Mouse (Mus musculus) urinary bladder, adult 2 months (tissue): ENCODE data around the gene Sat1. TPM values are rescaled to one million over a fixed set of nuclear protein-coding genes. Genes with fewer than 3 reads are reported as not detected.
A peak's percentile ranks its signal among the peaks of the same experiment; 100 is the strongest.
"Not testable (repeated sequence)": the region's sequence is repeated elsewhere in the genome, so short reads cannot be mapped to it uniquely, and the experiment has no call there.

Source experiments
- DNase-seq: peaks from one replicate; pipeline ENCODE4 v3.0.0; 2022; ENCODE audit warnings: low spot score
- polyA plus RNA-seq: library from polyadenylated mRNA; depleted of rRNA; stranded (reverse); fragments of >200 nt; gene quantifications from 2 replicates; pipeline ENCODE4 v1.2.3, GENCODE M21; 2012; rRNA removed

Sat1 gene
- 311 and 408 TPM in 2 replicates for polyA plus RNA-seq

GRCm38 (mm10) chrX:155216271-155216670 is at the start of gene Sat1:
Gene Sat1, minus strand, starts transcription at chrX:155216449.
- peak; percentile 73 for DNase-seq

DNA sequence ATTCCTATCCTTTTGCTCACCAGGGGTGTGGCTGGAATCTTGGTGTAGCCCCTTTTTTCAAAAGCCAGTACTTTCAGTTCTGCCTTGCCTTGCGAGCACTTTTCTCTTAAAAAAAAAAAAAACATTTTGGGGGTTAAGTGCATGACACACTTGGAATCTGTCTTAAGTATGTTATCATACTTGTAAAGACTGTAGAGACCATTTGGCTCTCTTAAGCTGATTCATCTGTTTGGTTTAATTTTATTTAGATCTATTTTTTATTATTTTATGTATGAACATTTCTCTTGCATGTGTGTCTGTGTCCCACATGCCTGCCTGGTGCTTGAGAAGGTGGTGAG is 46.6 kb upstream of the Sat1 start:
- DNase-seq: no peak

DNA sequence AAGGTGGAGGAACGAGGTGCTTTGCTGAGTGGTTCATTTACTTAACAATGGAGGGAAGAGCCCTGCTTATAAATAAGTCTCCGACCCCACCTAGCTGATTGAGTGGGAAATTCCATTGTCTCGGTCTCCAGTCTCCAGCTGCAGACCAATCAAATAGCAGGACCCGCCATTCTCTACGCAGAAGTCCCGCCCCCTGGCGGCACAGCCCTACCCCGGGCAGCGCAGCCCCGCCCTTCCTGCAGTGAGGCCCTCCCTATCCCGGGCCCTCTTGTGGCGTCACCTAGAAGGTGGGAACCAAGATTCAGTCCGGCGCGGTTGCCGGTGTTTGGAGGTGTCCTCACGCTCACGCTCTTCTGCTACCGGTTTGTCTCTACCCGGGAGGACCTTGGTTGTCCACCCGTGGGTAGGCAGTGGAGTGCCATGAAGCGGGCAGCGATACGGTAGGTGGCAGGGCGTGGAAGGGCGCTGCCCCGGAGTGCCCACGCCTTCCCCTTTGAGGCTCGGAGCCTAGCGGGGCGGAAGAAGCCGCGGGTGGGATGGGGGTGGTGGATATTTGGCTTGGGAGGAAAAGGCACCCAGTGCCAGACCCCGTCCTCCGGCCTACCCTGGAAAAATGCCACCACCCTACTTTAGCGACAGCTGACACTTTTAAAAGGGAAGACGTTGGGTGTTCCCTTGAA is 46.1 kb upstream of the Sat1 start, which contains the start of gene Acot9:
Gene Acot9, plus strand, starts transcription at position 209 of the 680 bp plus-strand sequence.
- DNase-seq: peak; percentile 66

GRCm38 (mm10) chrX:155256856-155257255 is 40.6 kb upstream of the Sat1 start:
- DNase-seq: no peak

GRCm38 (mm10) chrX:155218277-155218676 is 2.0 kb upstream of the Sat1 start:
- DNase-seq: no peak

GRCm38 (mm10) chrX:155215501-155216248 is 574 bp downstream of the Sat1 start:
- peak; percentile 27 for DNase-seq

DNA sequence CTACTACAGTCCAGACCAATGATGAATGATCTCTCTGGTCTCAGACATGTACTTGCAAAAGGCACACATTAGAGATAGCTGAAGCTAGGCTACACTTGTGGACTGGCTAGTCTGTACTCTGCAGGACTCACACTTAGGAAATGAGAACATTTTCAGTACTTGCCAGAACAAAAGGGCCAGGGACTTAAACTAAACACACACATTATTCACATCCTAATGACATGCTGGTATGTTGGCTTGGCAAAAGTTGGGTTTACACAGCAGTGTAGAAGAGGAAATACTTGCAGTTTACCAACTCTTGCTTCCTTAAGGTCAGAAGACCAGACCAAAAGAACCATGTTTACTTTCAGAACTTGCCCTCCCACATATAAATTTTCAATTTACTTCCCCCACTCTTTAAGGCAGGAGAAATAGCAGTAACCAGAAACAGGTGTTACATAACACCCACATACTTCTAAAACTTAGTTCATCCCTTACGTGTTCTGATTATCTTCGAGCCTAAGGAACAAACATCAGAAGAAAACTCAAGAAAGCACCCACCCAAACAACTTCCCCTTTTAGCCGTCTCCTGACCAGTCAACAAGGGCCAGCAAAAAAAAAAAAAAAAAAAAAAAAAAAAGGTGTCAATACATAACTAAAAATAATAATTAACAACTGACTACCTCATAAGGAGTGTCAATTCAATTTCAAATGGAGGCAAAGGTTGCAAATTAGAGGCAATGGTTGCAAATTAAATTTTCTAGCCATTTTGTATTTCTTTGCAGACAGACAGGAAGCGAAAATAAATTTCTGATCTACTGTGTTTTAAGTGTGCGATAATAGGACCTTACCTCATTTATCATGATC is 1.7 kb downstream of the Sat1 start:
- no peak for DNase-seq

DNA sequence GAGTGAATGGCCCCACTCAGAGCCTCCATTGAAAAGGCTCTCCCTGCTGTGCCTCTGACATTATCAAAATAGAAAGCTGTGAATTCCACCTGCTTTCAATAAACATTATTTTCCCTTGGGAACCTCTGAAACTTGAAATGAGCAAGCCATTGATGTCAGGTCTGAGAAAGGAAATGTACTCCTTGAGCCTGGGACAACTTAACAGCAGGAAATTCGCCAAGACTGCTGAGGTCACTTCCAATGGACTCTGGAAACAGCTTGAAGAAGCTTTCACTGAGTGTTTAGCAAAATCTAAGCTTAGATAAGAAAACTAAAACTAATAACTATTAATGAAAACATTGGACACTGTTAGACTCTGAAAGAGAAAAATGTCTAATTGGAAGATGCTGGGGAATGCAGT is 7.6 kb downstream of the Sat1 start:
- no peak for DNase-seq

GRCm38 (mm10) chrX:155205436-155205835 is 10.8 kb downstream of the Sat1 start:
- DNase-seq: not testable (repeated sequence)

DNA sequence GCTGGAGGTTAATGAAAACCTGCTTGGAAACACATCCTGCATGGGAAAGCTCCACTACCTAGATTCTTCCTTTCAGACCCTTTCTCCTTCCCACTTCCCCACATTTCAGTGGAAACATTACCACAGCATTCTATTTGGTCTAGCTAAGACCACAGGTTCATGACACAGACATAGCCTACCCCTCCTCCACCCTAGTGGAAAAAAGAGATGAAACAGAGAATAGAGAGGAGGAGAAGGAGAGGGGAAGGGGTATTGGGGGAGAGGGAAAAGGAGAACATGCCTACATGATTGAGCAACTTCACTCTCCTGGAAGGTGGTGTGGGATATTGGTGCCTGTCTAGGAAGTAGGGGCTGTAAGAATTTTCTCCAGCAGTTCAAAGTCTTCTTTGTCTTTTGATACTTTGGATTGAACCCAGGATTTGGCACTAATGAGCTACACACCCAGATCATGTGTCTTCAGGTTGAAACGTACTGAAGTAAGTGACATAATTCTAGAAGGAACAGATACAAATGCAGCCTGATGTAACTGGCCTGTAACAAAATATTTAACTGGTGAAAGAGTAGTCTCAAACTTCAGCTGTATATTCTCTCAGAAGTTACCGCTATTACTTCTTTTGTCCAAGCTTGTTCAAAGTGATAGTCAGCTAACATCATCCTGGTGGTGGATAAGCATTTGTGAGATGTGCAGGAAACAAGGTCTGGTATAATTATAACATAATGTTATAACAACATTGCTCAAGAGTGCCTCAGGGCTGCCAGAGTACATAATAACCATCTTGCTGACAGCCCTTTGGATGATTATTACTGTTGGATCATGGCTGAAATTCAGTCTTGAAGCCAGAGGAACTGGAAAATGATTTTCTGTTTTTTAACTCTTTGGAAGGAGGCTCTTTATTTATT is 13.6 kb downstream of the Sat1 start:
- DNase-seq: no peak

DNA sequence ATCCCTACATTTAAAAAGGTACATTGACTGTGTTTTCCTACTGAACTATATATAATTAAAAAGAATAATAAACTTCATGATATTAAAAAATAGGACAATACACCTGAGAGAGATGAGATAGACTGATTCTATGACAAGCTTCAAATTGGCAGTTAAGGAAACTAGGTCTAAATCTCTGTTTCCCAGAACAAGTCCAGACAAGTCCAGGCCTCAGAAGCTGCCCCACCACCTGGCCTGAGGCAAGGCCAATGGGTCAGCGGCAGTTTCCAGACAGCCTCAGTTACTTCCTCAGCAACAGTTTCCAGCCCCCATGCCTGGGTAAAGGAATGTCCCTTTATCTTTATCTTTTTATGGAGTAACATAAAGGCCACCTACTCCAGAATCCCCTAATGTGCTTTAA is 14.4 kb downstream of the Sat1 start:
- no peak for DNase-seq

- no peak for DNase-seq
These were observed 21.3 kb downstream of the Sat1 start for GRCm38 (mm10) chrX:155194979-155195378.

DNA sequence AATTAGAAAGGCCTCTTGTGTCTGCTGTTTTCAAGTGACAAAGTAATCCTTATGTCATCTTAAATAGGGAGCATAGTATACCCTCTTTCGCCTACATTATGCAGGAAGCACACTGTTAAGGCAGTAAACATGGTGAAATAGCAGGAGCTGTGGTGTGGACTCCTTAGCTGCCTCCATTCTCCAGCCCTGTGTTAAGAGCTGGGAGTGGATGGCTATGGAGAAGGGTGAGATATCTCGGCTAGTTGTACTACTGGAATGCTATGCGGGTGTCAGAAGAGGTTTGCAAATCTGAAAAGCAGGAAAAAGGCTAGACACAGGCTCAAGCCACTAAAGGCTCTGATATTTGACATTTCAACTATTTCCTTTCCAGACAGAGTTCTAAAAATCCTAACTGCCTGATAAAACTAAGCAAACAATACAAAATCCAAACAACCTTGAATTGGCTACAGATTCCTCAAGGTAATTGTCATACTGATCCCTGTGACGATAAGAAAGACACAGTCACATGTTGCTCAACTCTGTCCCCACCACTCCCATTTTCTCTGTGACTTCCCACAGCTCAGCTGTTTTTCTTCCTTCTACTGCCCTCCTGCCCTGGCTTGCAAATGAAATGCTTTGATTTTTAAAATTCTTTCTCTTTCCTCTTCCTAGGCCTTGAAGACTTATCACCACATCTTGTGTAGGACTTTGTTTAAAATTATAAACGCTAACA is 22.4 kb downstream of the Sat1 start:
- DNase-seq: no peak

DNA sequence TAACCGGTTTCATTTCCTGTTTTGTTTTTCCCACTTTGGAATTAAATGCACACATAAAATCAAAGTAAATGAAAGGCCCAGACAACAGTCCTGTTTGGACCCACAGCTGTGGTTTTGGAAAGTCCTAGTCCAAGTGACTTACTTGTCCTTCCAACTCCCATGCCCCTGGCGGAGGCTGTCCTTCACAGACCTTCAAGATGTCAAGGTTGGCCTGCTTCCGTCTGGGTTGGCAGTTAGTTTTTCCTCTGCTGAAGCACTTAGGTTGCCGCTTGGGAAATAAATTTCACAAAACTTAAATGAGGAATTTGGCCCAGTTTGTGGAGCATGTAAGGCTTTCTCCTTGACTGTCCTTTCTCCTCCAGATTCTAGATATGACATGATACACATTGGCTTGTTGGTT is 24.3 kb downstream of the Sat1 start:
- DNase-seq: no peak

DNA sequence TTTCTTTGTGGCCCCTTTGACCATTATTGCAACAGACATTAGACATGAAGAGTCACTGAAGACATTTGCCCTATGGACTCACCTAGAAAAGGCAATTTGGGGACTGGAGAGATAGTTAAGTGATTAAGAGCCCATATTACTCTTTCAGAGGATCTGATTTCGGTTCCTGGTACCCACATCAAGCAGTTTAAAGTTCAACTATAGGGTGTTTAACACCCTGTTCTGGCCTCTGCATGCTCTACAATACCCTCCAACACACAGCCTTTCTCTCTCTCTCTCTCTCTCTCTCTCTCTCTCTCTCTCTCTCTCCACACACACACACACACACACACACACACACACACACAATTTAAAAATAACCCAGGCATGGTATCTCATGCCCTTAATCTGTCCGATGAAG is 38.6 kb downstream of the Sat1 start:
- no peak for DNase-seq

- no peak for DNase-seq
These were observed 39.0 kb downstream of the Sat1 start for GRCm38 (mm10) chrX:155177230-155177629.

DNA sequence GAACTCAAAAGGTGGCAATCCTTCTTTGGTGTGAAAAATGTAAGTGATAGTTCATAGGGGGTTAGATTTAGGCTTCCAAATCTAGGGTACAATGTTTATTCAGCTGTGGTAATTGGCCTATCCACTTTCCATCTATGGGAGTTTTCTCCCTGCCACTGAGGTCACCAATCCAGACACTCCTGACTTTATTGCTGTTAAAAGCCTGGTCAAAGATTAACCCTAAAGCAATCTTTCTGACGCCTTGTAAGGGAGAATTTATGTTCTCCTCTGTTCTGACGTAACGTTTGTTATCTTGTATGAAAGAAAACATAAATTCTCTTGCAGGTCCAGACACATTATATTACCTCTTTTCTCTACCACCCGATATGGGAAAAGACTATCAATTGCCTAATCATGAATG is 40.7 kb downstream of the Sat1 start:
- DNase-seq: no peak

DNA sequence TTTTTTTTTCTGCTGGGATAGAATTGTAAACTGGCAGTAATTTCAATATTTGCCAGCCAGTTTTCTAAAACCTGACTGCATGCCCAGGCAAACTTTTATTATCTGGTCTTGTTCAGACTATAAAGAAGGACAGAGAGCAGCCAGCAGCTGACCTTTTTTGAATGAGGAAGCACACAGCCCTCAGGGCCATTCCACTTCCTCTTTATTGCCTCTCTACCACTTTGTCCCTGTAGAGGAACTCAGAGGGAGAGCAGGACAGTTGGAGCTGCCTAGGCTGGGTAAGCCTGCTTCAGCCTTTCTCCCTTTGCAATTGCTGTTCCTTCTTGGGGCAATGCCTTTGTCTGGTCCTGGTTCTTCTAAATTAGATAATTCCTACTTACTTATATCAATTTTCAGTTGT is 43.9 kb downstream of the Sat1 start:
- no peak for DNase-seq

- no peak for DNase-seq
These were observed 44.5 kb downstream of the Sat1 start for GRCm38 (mm10) chrX:155171754-155172153.

DNA sequence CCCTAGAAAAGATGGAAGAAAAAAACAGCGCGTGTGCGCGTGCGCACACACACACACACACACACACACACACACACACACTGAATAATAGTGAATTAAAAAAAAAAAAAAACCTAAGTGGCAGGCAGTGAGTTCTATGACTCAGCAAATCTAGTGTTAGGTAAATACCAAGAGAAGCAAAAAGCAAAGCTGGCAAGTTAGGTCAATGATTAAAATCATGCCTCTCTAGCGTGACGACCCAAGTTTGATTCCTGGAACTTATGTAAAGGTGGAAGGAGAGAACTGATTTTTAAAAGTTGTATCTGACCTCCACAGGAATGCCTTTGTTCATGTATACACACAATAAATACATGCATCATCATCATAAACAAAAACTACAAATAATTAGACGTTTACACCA is 46.4 kb downstream of the Sat1 start:
- DNase-seq: no peak

DNA sequence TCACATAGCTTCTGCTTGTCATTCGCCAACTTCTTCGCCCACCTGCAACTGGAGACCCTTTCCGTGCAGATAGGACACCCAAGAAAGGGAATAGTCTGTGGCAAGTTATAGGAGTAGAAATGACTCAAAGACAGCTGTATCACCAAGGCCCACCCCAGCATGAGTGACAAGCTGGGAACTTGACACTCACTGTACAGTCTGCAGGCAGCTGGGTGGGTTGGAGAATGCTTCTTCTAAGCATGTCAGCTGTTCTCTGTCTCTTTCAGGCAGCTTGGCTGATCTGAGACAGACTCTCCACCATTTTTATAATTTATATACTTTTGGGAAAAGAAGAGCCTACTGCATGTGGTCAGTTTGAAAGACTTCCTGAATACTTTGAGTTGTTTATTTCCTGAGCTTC is 48.6 kb downstream of the Sat1 start:
- DNase-seq: no peak
